Mouse (Mus musculus) brain, embryonic 14.5 days (tissue): ENCODE results near the gene Lin7b.

Experiments used
- CTCF ChIP-seq: fragments of 200-500 bp; IDR thresholded peaks from 2 replicates; pipeline ENCODE4 v1.5.1; 2012; ENCODE audit warnings: inconsistent platforms, mild to moderate bottlenecking, moderate library complexity, borderline replicate concordance; ENCODE audit not compliant: insufficient read depth, insufficient read length; ENCODE audit errors: extremely low read depth
- POLR2A ChIP-seq: fragments of 200-500 bp; IDR thresholded peaks from 2 replicates; pipeline ENCODE4 v1.6.1; 2012; ENCODE audit warnings: mild to moderate bottlenecking, inconsistent platforms, borderline replicate concordance; ENCODE audit not compliant: poor library complexity, insufficient read depth, insufficient read length, severe bottlenecking; ENCODE audit errors: extremely low read depth

DNA sequence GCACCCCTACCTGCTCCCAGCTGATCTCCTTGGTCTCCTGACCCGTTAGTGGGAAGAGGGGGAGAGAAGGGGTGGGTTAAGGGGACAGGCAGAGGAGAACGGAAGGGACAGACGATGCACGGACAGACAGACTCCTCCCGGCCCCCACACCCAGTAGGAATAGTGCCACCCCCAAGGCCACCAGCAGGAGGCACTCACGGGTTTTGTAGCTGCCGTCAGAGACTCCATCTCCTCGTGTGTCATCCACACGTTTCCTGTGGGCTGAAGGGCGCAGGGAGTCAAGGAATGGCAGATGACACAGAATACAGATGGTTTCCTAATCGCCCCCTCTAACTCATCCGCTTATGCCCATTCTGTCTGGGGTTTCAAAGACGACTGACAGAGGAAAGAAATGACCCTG lies 26.8 kb downstream of the Lin7b start:
- peak; percentile 28; the same call in 1 of the 2 replicates for TF ChIP-seq CTCF
- TF ChIP-seq POLR2A = no peak
